Mouse (Mus musculus) ES-Bruce4 (cell line): Measurements from ENCODE around the gene App. TPM values are rescaled to one million over a fixed set of nuclear protein-coding genes. Genes with fewer than 3 reads are reported as not detected.

ENCODE experiments used
- H3K27ac ChIP-seq: 2 replicates; pipeline ENCODE4 v1.5.1; 2012; ENCODE audit warnings: low read length, inconsistent platforms; ENCODE audit not compliant: insufficient read depth
- H3K27me3 ChIP-seq: 2 replicates; pipeline ENCODE4 v1.6.1; 2012; ENCODE audit warnings: mild to moderate bottlenecking, low read length, inconsistent platforms; ENCODE audit not compliant: control insufficient read depth, poor library complexity, insufficient read depth, severe bottlenecking
- H3K36me3 ChIP-seq: 2 replicates; pipeline ENCODE4 v1.6.1; 2012; ENCODE audit warnings: inconsistent platforms, mild to moderate bottlenecking, low read length, moderate library complexity; ENCODE audit not compliant: control insufficient read depth, poor library complexity, insufficient read depth, severe bottlenecking
- H3K4me1 ChIP-seq: one replicate; pipeline ENCODE4 v1.8.1; 2011; ENCODE audit warnings: low read length; ENCODE audit not compliant: control insufficient read depth, insufficient read depth
- H3K4me3 ChIP-seq: 2 replicates; pipeline ENCODE4 v1.5.1; 2011; ENCODE audit warnings: low read depth, mild to moderate bottlenecking, low read length
- H3K9ac ChIP-seq: 2 replicates; pipeline ENCODE4 v1.6.1; 2012; ENCODE audit warnings: low read depth, mild to moderate bottlenecking, inconsistent platforms; ENCODE audit not compliant: poor library complexity, severe bottlenecking
- H3K9me3 ChIP-seq: replicated peaks from 2 replicates; pipeline ENCODE4 v1.6.1; 2012; ENCODE audit warnings: mild to moderate bottlenecking, low read length, inconsistent platforms; ENCODE audit not compliant: control insufficient read depth, poor library complexity, insufficient read depth, severe bottlenecking
- CTCF ChIP-seq: IDR thresholded peaks from one replicate; pipeline ENCODE4 v1.8.1; 2011; ENCODE audit warnings: low read depth, low read length
- EP300 ChIP-seq: IDR thresholded peaks from 2 replicates; pipeline ENCODE4 v1.6.1; 2011; ENCODE audit warnings: low read depth, low read length; ENCODE audit not compliant: insufficient read depth
- POLR2A ChIP-seq: IDR thresholded peaks from one replicate; pipeline ENCODE4 v1.8.1; 2011; ENCODE audit warnings: low read length; ENCODE audit not compliant: insufficient read depth
- polyA plus RNA-seq: library from polyadenylated mRNA; stranded (reverse); fragments of >200 nt; gene quantifications from 2 replicates; pipeline ENCODE4 v1.2.4, GENCODE M21; 2011; ENCODE audit warnings: low read depth; ENCODE audit not compliant: missing spikeins, insufficient read depth, insufficient read length

Gene App
- polyA plus RNA-seq, 1 experiment = 89.3 TPM

- no peaks in the 10 kb centered on the region for H3K9me3 ChIP-seq
- TF ChIP-seq POLR2A = no peak
- TF ChIP-seq EP300 = no peak
- H3K36me3 ChIP-seq = no peaks in the 10 kb centered on the region
- H3K27ac ChIP-seq = no peak overlapping the region
- H3K9ac ChIP-seq = no peak overlapping the region
- no peaks in the 10 kb centered on the region; the same call in 1 of the 2 replicates for H3K27me3 ChIP-seq
- no peaks in the 10 kb centered on the region for H3K4me1 ChIP-seq
- no peak overlapping the region for H3K4me3 ChIP-seq
These were observed 195.0 kb downstream of the App start for GRCm38 (mm10) chr16:84978589-84978988.

- H3K9ac ChIP-seq = no peak overlapping the region
- no peak overlapping the region for H3K27ac ChIP-seq
- H3K4me1 ChIP-seq = no peaks in the 10 kb centered on the region
- no peak for TF ChIP-seq POLR2A
- no peak for TF ChIP-seq EP300
- TF ChIP-seq CTCF = no peak
- no peaks in the 10 kb centered on the region; the same call in 1 of the 2 replicates for H3K27me3 ChIP-seq
- no peaks in the 10 kb centered on the region for H3K36me3 ChIP-seq
- H3K9me3 ChIP-seq = no peaks in the 10 kb centered on the region
- H3K4me3 ChIP-seq = no peak overlapping the region
These were observed 199.4 kb downstream of the App start for GRCm38 (mm10) chr16:84974176-84974518.

- no peaks in the 10 kb centered on the region for H3K4me1 ChIP-seq
- no peaks in the 10 kb centered on the region for H3K9me3 ChIP-seq
- no peak for TF ChIP-seq POLR2A
- no peaks in the 10 kb centered on the region for H3K36me3 ChIP-seq
- H3K27ac ChIP-seq = no peak overlapping the region
- H3K4me3 ChIP-seq = no peak overlapping the region
- H3K9ac ChIP-seq = no peak overlapping the region
- H3K27me3 ChIP-seq = no peaks in the 10 kb centered on the region; the same call in 1 of the 2 replicates
These were observed 200.0 kb downstream of the App start for GRCm38 (mm10) chr16:84973446-84974175.

DNA sequence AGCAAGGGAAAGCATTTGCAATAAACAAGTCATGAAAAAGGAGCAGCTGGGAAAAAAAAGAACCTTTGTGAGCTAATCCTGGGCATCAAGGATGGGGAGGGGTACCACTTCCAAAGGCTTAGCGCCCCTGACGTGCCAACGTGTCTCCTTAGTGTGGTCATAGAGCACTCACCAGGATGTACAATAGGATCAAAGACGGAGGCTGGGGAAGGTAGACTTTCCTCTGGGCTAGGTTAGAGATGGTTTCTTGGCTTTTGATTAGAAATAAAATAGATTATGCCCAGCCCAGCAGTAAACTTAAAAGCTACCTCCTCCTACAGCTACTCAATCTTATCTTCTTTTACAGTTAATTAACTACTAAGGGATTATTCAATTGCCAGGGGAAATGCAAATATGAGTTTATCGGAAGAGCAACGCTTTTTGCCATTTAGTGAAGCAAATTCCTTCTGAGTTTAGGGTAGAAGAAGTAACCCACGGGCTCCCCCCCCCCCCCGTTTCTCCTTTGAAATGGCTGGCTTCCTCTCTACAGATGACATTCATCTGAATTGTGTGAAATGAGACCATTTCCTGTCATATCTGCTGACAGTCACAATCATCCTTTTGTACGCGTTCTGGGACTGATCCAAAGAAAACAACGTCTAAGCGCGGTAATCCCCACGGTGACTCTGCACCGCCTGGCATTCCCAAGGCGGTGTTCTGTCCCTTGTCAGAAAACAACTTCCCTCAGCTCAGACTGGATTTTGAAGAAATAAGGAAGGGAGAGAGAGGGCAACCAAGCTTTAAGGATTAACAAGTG lies 201.8 kb downstream of the App start:
- TF ChIP-seq EP300 (no peak), POLR2A (no peak), CTCF (no peak)
- no peak overlapping the region for H3K4me3 ChIP-seq
- H3K27ac ChIP-seq = no peak overlapping the region
- no peaks in the 10 kb centered on the region for H3K4me1 ChIP-seq
- H3K9ac ChIP-seq = no peak overlapping the region
- no peaks in the 10 kb centered on the region for H3K9me3 ChIP-seq
- H3K36me3 ChIP-seq = no peaks in the 10 kb centered on the region
- no peaks in the 10 kb centered on the region for H3K27me3 ChIP-seq

- Histone ChIP-seq H3K27me3 (no peaks in the 10 kb centered on the region; the same call in none of the 2 replicates), H3K36me3 (no peaks in the 10 kb centered on the region), H3K9me3 (no peaks in the 10 kb centered on the region), H3K4me1 (no peaks in the 10 kb centered on the region), H3K9ac (no peak overlapping the region), H3K27ac (no peak overlapping the region), H3K4me3 (no peak overlapping the region)
- TF ChIP-seq CTCF (no peak), EP300 (no peak), POLR2A (no peak)
These were observed 204.5 kb downstream of the App start for GRCm38 (mm10) chr16:84969026-84969425.

DNA sequence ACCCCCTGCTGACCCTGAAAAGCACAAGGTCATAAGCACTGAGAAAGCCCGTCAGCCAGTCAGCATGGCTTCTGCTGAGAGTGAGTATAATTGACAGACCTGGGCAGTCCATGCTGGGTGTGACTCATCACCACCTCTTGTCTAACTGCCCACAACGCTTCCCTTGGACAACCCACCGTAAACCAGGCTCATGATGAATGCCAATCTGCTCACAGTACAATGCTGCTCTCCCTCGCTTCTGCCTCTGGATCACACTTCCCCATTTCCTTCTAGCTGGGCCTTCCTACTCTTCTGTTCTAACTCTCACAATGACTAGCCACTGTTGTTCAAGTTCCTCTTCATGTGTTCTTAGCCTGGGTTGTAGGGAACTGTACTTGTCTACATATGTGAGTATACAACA lies 206.6 kb downstream of the App start:
- no peaks in the 10 kb centered on the region for H3K9me3 ChIP-seq
- no peak overlapping the region for H3K27ac ChIP-seq
- no peak overlapping the region for H3K4me3 ChIP-seq
- H3K4me1 ChIP-seq = no peaks in the 10 kb centered on the region
- no peaks in the 10 kb centered on the region; the same call in none of the 2 replicates for H3K27me3 ChIP-seq
- H3K36me3 ChIP-seq = no peaks in the 10 kb centered on the region
- TF ChIP-seq CTCF (no peak), EP300 (no peak), POLR2A (no peak)
- no peak overlapping the region for H3K9ac ChIP-seq
